Mouse (Mus musculus) lung, adult 18-20 months (tissue): ENCODE results near the gene Mif4gd.

Experiments used
- DNase-seq, 2 experiments: peaks; one replicate each; pipeline ENCODE4 v3.0.0; 2022; ENCODE audit warnings: mixed read lengths in 2 of 2

Mif4gd gene

DNA sequence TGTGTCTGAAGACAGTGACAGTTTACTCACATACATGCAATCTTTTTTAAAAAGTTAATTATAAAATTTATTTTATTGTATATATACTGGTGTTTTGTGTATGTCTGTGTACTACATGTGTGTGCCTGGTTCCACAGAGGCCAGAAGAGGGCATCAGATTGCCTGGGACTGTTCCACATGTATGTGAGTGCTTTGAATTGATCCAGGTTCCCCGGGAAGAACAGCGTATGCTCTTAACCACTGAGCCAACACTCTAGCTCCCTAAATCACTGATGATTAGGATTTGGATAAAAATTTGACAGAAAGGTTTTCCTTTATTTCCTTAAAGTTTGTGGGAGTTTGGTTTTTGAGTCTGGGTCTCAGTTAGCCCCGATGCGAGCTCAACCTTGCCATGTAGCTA, 49.4 kb downstream of the Mif4gd start:
- DNase-seq = no peak
